Mouse (Mus musculus): ENCODE measurements around the gene Sugct. TPM values are rescaled to one million over a fixed set of nuclear protein-coding genes. Genes with fewer than 3 reads are reported as not detected.

The Sugct gene
- polyA plus RNA-seq (2021; fragmentation: Nextera tagmentation): 6.0 and 6.7 TPM in 2 replicates
- long read RNA-seq, experiment 1, partial matches to known transcripts: 1 of 2 reads
- long read RNA-seq, experiment 1, other reads (novel, unspliced or antisense): 1 of 2 reads
- long read RNA-seq, experiment 2, partial matches to known transcripts: 0 of 3 reads
- long read RNA-seq, experiment 2, other reads (novel, unspliced or antisense): 1 of 3 reads

DNA sequence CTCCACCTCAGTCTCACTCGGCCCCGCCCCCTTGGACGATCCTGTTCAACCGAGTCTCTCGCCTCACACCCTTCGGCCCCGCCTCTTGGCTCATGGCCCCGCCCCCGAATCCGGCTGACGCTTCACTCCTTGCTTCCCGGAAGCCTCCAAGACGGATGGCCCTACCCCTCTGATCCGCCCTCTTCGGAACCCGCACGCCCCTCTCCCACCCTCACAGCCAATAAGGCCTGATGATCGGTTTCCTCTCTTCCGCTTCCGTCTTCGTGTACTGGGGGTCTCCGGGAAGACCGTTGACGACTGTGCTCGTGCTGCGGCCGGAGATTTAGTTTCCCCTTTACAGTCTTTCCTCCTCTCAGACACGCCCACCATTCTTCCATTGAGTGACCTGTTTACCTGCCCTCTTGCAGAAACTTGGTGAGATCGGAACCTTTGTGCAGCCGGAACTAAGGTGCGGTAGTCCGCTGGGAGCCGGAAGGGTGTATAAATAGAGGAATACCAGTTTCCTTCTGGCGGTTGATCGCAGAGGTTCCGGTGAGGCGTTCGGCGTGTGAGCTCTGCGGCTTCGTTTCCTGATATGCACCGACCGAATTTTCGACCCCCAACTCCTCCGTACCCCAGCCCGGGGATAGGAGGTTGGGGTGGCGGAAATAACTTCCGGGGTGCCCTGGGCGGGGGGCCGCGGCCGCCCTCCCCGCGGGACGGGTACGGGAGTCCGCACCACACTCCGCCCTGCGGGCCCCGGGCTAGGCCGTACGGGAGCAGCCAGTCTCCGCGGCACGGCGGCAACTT is at the start of gene Sugct, which contains the start of gene Mplkip:
Gene Sugct (minus strand): TSS at position 643 of the 789 bp plus-strand sequence.
Gene Mplkip (plus strand): TSS at position 282 of the 789 bp plus-strand sequence.

Other genes with a start within 250 kb of the Sugct start
- 15.5 and 15.7 TPM in 2 replicates for gene Mplkip, start 361 bp downstream of the Sugct start, polyA plus RNA-seq (2021; fragmentation: Nextera tagmentation)
- gene Cdk13, start 109.5 kb upstream of the Sugct start, polyA plus RNA-seq (2021; fragmentation: Nextera tagmentation): 6.0 and 9.2 TPM in 2 replicates
- 113 and 115 TPM in 2 replicates for gene Rala, start 248.7 kb upstream of the Sugct start, polyA plus RNA-seq (2021; fragmentation: Nextera tagmentation)

All from layer of hippocampus, adult 6 months (tissue).